Mouse (Mus musculus) erythroblast, embryonic 14.5 days (primary cell): ENCODE data around the gene Smc3.

Experiments used
- GATA1 ChIP-seq: IDR thresholded peaks from 2 replicates; pipeline ENCODE4 v1.6.1; 2012; ENCODE audit warnings: low read length, inconsistent platforms, mixed read lengths
- TAL1 ChIP-seq: IDR thresholded peaks from 3 replicates; pipeline ENCODE4 v1.6.1; 2012; ENCODE audit warnings: low read length, inconsistent platforms, mixed read lengths

GRCm38 (mm10) chr19:53690816-53691215 is 90.6 kb downstream of the Smc3 start:
- TF ChIP-seq GATA1 (no peak), TAL1 (no peak)
